Mouse (Mus musculus) embryonic facial prominence, embryonic 15.5 days (tissue): ENCODE measurements at regions not wholly inside any gene's neighbourhood (a gene's known extent, or its start where the extent isn't known, plus 50 kb on each side); places are given as distances from the start of the nearest gene placed in this dataset.

Source experiments
- ATAC-seq: fragments of 200-750 bp; cut with Nextera tagmentation; 2 replicates; pipeline ENCODE4 v1.8.0; 2017; ENCODE audit warnings: low read depth, moderate TSS enrichment; ENCODE audit not compliant: insufficient number of reproducible peaks, low FRiP score, low TSS enrichment
- H3K27ac ChIP-seq: fragments of 300-500 bp; sonication (generic); replicated peaks from 2 replicates; pipeline ENCODE4 v1.5.1; 2015; ENCODE audit warnings: mild to moderate bottlenecking, inconsistent platforms
- H3K27me3 ChIP-seq: fragments of 300-500 bp; sonication (generic); 2 replicates; pipeline ENCODE4 v1.6.1; 2015; ENCODE audit warnings: inconsistent platforms
- H3K36me3 ChIP-seq: fragments of 300-500 bp; sonication (generic); 2 replicates; pipeline ENCODE4 v1.6.1; 2015; ENCODE audit warnings: mild to moderate bottlenecking, inconsistent platforms
- H3K4me1 ChIP-seq: fragments of 300-500 bp; sonication (generic); 2 replicates; pipeline ENCODE4 v1.6.1; 2015; ENCODE audit warnings: inconsistent platforms
- H3K4me2 ChIP-seq: fragments of 300-500 bp; sonication (generic); replicated peaks from 2 replicates; pipeline ENCODE4 v1.6.1; 2015; ENCODE audit warnings: mild to moderate bottlenecking, inconsistent platforms
- H3K4me3 ChIP-seq: fragments of 300-500 bp; sonication (generic); replicated peaks from 2 replicates; pipeline ENCODE4 v1.5.1; 2015; ENCODE audit warnings: mild to moderate bottlenecking, inconsistent platforms
- H3K9ac ChIP-seq: fragments of 300-500 bp; sonication (generic); 2 replicates; pipeline ENCODE4 v1.6.1; 2015; ENCODE audit warnings: inconsistent platforms
- H3K9me3 ChIP-seq: fragments of 300-500 bp; sonication (generic); replicated peaks from 2 replicates; pipeline ENCODE4 v1.6.1; 2016; ENCODE audit warnings: inconsistent platforms
- WGBS: fragments of 180-500 bp; shearing (Covaris S2); methylation state at CpG from one replicate; pipeline ENCODE4 v1.1.7; 2015; 5-methylcytosine and 5-hydroxymethylcytosine counted together

- Histone ChIP-seq H3K4me2 (no peak overlapping the region), H3K27me3 (no peaks in the 10 kb centered on the region), H3K9me3 (no peaks in the 10 kb centered on the region), H3K36me3 (no peaks in the 10 kb centered on the region), H3K27ac (no peak overlapping the region), H3K9ac (no peak overlapping the region), H3K4me1 (no peaks in the 10 kb centered on the region), H3K4me3 (no peak overlapping the region)
- 32% methylated on average over 5 of the region's 5 CpGs for WGBS
- ATAC-seq: no peak
Measured at GRCm38 (mm10) chr7:35958731-35959130, 155.9 kb upstream of the Zfp507 start.

GRCm38 (mm10) chr7:35958052-35958451 is 155.2 kb upstream of the Zfp507 start:
- Histone ChIP-seq H3K9me3 (no peaks in the 10 kb centered on the region), H3K27me3 (no peaks in the 10 kb centered on the region), H3K4me3 (no peak overlapping the region), H3K4me2 (no peak overlapping the region), H3K4me1 (no peaks in the 10 kb centered on the region), H3K9ac (no peak overlapping the region), H3K36me3 (no peaks in the 10 kb centered on the region), H3K27ac (no peak overlapping the region)
- ATAC-seq: no peak
- WGBS: 21% methylated on average over 2 of the region's 2 CpGs

- no peaks in the 10 kb centered on the region for H3K9me3 ChIP-seq
- no peak overlapping the region for H3K27ac ChIP-seq
- no peak overlapping the region for H3K4me3 ChIP-seq
- H3K9ac ChIP-seq: no peak overlapping the region
- H3K4me2 ChIP-seq: no peak overlapping the region
- H3K27me3 ChIP-seq: 0 out of 2 replicates have a peak, but pooled peaks cover 3% of the 10 kb centered on the region
- 18% methylated on average over 6 of the region's 6 CpGs for WGBS
- 0 out of 2 replicates have a peak, but pooled peaks cover 6% of the 10 kb centered on the region for H3K4me1 ChIP-seq
- ATAC-seq: no peak
- H3K36me3 ChIP-seq: no peaks in the 10 kb centered on the region
Measured at GRCm38 (mm10) chr7:35948794-35949193, 146.0 kb upstream of the Zfp507 start.

- WGBS: 4% methylated on average over 13 of the region's 13 CpGs
- no peak overlapping the region for H3K27ac ChIP-seq
- H3K4me3 ChIP-seq: no peak overlapping the region
- H3K36me3 ChIP-seq: no peaks in the 10 kb centered on the region
- no peak overlapping the region; the same call in 1 of the 2 replicates for H3K4me2 ChIP-seq
- 0 out of 2 replicates have a peak, but pooled peaks cover 6% of the 10 kb centered on the region for H3K4me1 ChIP-seq
- H3K9ac ChIP-seq: no peak overlapping the region
- no peak for ATAC-seq
- H3K27me3 ChIP-seq: 0 out of 2 replicates have a peak, but pooled peaks cover 3% of the 10 kb centered on the region
- H3K9me3 ChIP-seq: no peaks in the 10 kb centered on the region
Measured at GRCm38 (mm10) chr7:35948389-35948788, 145.6 kb upstream of the Zfp507 start.

- H3K4me1 ChIP-seq: no peaks in the 10 kb centered on the region
- H3K27me3 ChIP-seq: no peaks in the 10 kb centered on the region
- H3K9ac ChIP-seq: no peak overlapping the region
- H3K36me3 ChIP-seq: no peaks in the 10 kb centered on the region
- WGBS: 90% methylated on average over 3 of the region's 3 CpGs
- no peak overlapping the region for H3K4me3 ChIP-seq
- H3K9me3 ChIP-seq: no peaks in the 10 kb centered on the region
- no peak overlapping the region for H3K4me2 ChIP-seq
- ATAC-seq: no peak
- no peak overlapping the region for H3K27ac ChIP-seq
Measured at GRCm38 (mm10) chr7:35941086-35941485, 138.3 kb upstream of the Zfp507 start.

GRCm38 (mm10) chr7:35938123-35938869 is 135.5 kb upstream of the Zfp507 start:
- H3K27ac ChIP-seq: no peak overlapping the region
- H3K27me3 ChIP-seq: no peaks in the 10 kb centered on the region
- no peaks in the 10 kb centered on the region for H3K4me1 ChIP-seq
- no peak overlapping the region for H3K4me3 ChIP-seq
- no peak overlapping the region for H3K4me2 ChIP-seq
- 61% methylated on average over 13 of the region's 13 CpGs for WGBS
- no peaks in the 10 kb centered on the region for H3K9me3 ChIP-seq
- no peak overlapping the region for H3K9ac ChIP-seq
- H3K36me3 ChIP-seq: no peaks in the 10 kb centered on the region
- ATAC-seq: no peak

- no peak overlapping the region for H3K4me2 ChIP-seq
- no peaks in the 10 kb centered on the region for H3K4me1 ChIP-seq
- H3K27ac ChIP-seq: no peak overlapping the region
- peaks cover 18% of the 10 kb centered on the region for H3K27me3 ChIP-seq
- 0 out of 2 replicates have a peak, but pooled peaks cover 7% of the 10 kb centered on the region for H3K9me3 ChIP-seq
- H3K4me3 ChIP-seq: no peak overlapping the region
- WGBS: 83% methylated on average over 4 of the region's 4 CpGs
- H3K9ac ChIP-seq: no peak overlapping the region
- ATAC-seq: no peak
- H3K36me3 ChIP-seq: no peaks in the 10 kb centered on the region
Measured at GRCm38 (mm10) chr7:35926749-35927148, 123.9 kb upstream of the Zfp507 start.

- H3K4me2 ChIP-seq: no peak overlapping the region
Measured at GRCm38 (mm10) chr7:35922582-35922981, 119.8 kb upstream of the Zfp507 start.

GRCm38 (mm10) chr7:35920884-35921283 is 118.1 kb upstream of the Zfp507 start:
- Histone ChIP-seq H3K4me1 (peaks cover 7% of the 10 kb centered on the region), H3K36me3 (no peaks in the 10 kb centered on the region), H3K4me2 (no peak overlapping the region), H3K9ac (no peak overlapping the region), H3K27me3 (peaks cover 25% of the 10 kb centered on the region), H3K4me3 (no peak overlapping the region), H3K27ac (no peak overlapping the region), H3K9me3 (no peaks in the 10 kb centered on the region)
- WGBS: 34% methylated on average over 9 of the region's 9 CpGs
- no peak for ATAC-seq

More at GRCm38 (mm10) chr7:35922582-35922981, 119.8 kb upstream of the Zfp507 start:
- Histone ChIP-seq H3K4me3 (no peak overlapping the region), H3K9me3 (0 out of 2 replicates have a peak, but pooled peaks cover 7% of the 10 kb centered on the region), H3K4me1 (peaks cover 7% of the 10 kb centered on the region), H3K9ac (no peak overlapping the region), H3K36me3 (no peaks in the 10 kb centered on the region), H3K27ac (no peak overlapping the region), H3K27me3 (peaks cover 25% of the 10 kb centered on the region)
- no peak for ATAC-seq
- 28% methylated on average over 9 of the region's 9 CpGs for WGBS

GRCm38 (mm10) chr7:35920194-35920609 is 117.4 kb upstream of the Zfp507 start:
- Histone ChIP-seq H3K4me1 (peaks cover 7% of the 10 kb centered on the region), H3K9me3 (no peaks in the 10 kb centered on the region), H3K27me3 (peaks cover 25% of the 10 kb centered on the region), H3K4me2 (no peak overlapping the region), H3K27ac (no peak overlapping the region), H3K36me3 (no peaks in the 10 kb centered on the region), H3K4me3 (no peak overlapping the region), H3K9ac (no peak overlapping the region)
- WGBS: 72% methylated on average over 11 of the region's 11 CpGs
- ATAC-seq: no peak

- H3K4me2 ChIP-seq: no peak overlapping the region
- no peak for ATAC-seq
Measured at GRCm38 (mm10) chr7:35910109-35910706, 107.4 kb upstream of the Zfp507 start.

More at GRCm38 (mm10) chr7:35910109-35910706, 107.4 kb upstream of the Zfp507 start:
- no peaks in the 10 kb centered on the region for H3K36me3 ChIP-seq
- no peaks in the 10 kb centered on the region for H3K4me1 ChIP-seq
- H3K9ac ChIP-seq: no peak overlapping the region
- H3K27me3 ChIP-seq: no peaks in the 10 kb centered on the region
- H3K4me3 ChIP-seq: no peak overlapping the region
- 47% methylated on average over 8 of the region's 8 CpGs for WGBS
- H3K27ac ChIP-seq: no peak overlapping the region
- H3K9me3 ChIP-seq: no peaks in the 10 kb centered on the region
